Mouse (Mus musculus) lung, postnatal 36 days (tissue): ENCODE data around the gene Enpp3.

ENCODE experiments used
- DNase-seq: peaks from one replicate; pipeline ENCODE4 v3.0.0; 2022; ENCODE audit warnings: mixed read lengths

Gene Enpp3

DNA sequence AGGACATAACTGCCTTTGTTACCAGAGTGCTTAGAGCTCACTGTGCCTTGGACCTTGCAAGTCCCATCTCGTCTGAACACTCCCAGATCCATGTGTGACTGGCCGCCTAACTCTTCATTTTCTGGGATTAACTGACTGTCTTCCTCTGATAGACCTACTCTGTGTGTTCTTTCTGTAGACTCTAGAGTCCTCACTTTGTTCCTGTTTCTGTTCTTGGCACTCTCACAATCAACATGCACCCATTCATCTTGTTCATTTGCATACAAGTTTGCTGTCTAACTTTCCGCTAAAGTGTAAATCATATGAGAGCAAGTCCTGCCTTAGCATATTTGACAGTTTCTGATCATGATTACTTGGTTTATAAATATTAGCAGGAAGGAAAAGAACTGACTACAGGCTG is 79.4 kb downstream of the Enpp3 start:
- no peak for DNase-seq

DNA sequence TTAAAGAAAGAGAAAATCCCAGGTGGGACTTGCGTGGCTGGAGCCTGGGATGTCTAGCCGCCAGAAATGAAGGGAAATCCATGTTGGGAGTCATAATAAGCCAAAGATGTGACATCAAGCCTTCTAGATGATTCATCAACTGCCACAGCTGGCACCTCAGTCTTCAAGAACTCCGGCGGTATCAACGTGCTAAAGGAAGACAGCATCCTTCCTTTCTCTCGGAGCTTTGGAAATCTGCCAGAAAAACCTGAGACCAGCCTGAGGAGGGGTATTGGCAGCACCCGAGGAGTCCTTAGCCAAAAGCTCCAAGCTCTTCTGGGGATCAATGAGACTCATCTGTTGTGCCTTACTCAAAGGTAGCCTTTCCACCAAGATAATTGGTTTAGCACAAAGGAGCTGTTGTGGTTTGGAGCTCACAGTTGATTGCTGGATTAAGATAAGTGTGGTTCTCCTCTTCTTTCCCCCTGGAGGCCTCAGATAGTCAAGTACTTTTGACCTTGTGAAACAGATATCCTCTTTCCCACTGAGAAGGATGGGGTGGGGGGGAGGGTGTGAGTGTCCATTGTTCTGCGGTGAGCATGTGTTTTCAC is 84.2 kb downstream of the Enpp3 start:
- DNase-seq = no peak

DNA sequence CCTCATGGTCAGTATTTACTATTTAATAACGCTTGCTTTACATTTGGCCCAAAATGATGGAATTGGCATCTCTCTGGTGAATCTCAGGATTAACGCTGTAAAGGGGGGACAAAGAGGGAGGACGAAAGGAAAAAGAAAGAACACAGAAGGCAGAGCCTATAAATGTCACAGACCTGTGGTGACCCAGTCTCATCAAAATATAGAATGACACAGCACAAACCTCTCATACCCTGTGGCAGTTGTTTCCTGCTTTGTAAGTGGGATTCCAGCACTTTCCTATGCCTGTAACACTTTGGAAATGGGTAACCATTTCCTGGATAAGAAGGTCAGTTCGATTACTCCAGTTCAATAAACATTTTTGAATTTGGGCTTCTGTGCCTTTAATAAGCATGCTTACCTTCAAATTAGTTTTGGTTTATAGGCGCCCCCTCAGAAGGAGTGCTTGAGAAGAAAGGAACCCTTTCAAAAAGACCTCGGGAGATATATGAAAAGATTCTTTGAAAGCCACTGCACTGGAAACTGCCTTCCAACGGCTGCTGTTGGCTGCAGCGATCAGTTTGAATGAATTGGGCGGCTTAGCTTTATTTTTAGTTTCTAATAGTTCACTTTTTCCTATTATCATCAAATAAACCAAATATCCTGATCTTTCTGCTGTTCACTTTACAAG is 87.6 kb downstream of the Enpp3 start:
- DNase-seq = no peak

DNA sequence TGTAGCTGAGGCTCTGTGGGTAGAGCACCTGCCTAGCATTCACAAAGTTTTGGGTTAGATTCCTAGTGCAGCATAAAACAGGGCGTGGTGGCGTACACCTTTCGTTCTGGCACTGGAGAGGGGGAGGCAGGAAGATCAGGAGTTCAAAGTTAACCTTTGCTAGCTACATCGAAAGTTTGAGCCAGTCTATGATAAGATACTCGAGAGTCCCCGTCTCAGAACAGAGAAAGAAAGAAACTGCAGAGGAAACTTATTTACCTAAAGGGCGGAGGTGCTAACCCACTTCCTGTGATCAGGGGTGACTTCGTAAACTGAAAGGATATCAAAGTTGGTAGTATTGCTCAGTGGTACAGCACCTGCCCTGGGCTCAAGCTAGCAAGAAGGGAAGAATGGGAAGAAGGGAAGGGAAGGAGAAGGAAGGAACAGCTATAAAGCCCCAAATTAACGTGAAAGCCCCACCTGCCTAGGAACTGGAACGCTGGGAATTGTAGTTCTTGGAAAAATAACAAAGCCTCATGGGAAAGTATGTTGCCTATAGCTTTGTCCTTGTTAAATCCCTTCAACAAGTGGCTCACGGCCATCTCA is 88.3 kb downstream of the Enpp3 start:
- DNase-seq = peak; percentile 18

DNA sequence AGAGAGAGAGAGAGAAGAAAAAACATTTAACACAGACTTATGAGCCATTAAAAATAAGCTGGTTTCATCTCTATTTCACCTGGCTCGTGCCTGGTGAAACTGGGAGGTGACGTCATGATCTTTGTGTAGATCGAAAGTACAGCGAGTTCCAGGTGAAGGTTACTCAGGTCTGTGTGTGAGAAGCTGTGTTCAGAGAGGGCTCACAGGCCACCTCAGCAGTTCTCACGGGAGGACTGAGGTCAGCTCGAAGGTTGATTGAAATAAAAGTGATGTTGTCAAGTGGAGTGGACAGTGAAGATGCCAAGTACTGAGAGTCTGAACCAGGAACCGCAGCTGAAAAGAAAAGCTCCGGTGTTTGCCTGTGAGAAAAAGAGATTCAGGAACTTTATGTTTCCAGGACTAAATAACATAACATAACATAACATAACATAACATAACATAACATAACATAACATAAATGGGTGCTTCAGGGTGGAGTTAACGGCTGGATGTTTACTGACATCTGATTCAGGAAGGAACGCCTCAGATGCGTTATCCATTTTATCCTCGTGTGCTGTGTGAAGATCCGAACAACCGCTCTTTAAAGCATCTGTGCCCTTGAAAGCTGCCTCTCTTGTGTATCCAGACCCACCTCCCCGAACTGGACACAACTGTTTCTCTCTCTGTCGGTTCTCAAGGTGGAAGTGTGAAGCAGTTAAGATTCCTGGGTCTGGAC is 88.9 kb downstream of the Enpp3 start:
- peak; percentile 30 for DNase-seq

DNA sequence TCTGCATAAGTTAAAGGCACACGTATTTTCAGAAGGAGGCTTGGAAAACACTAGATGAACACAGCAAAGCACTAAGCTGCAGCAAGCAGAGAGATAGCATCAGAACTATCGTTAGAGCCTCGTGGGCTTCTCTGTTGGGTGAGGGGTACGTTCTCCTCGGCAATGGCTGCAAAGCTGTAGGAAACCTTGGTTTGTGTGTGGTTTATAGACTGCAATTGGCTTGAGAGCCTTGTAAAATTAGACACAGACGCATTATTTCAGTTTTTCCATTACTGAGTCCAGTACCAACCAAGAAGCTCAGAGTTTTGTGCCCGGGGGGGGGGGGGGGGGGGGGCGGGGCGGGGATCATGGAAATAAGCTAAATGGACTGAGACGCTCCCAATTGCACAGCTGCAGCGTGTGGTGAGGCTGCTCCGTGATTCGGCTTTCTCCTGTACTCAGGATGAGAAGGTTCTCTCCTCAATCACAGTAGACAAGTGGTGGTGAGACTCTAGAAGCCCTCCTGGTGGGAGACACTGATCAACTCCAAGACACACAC is 99.6 kb downstream of the Enpp3 start:
- DNase-seq = no peak

DNA sequence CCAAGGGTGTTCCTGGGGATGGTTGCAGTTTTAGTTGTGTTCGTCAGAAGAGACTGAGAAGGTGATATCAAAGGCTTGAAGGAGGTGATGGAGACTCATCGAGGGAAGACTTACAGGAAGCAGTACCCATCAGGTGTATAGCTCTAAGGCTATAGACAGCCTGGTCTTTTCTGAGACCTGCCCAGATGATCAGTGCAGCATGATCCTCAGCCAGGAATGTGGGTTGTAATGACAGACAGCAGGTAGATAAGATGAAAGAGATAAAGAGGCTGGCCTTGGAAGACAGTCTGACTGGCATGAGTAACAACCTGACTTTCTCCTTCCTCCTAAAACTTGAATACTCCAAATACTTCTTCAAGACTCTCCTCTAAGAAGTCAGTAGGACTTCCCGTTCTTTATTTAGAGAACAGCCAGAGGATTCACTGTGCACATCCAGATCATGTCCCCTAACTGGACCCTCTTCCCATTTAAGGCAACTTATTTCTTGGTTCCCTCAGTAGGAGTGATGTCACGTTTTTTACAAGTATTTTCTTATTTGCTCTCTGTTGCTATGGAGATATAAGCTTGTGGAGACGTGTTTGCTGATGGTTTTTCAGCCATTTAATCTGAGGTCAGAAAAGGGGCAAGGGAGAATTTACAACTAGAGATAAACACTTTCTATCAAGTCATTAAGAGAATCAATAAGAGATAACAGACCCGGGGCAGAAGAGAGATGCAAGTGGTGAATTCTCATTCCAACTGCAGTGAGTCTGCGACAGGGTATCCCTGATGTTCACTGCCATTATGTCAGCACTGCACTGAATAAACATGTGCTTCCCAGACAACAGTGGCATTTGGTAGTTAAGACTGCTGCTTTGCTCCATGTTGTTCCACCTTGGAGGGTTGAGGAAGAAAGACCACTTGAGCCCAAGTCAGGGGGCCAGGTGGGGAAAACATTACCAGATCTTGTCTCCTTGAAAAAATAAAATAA is 101.1 kb downstream of the Enpp3 start:
- DNase-seq = no peak

DNA sequence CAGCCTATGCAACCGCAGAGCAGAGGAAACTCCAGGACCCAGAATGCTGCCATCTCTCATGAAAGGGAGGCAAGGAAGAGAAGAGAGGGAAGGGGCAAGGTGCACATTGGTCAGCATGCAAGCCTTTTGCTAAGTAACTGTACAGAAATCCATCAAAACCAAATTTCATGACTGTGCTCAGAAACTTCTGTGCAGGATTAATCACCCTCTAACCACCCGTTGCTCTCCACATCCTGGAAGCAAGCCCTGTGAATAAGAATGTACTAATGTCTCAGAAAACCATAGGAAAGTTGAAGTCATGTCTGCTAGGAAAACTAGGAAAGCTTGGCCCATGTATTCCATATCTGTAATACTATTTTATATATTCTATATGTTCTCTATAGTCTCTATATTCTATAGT is 103.5 kb downstream of the Enpp3 start:
- no peak for DNase-seq

DNA sequence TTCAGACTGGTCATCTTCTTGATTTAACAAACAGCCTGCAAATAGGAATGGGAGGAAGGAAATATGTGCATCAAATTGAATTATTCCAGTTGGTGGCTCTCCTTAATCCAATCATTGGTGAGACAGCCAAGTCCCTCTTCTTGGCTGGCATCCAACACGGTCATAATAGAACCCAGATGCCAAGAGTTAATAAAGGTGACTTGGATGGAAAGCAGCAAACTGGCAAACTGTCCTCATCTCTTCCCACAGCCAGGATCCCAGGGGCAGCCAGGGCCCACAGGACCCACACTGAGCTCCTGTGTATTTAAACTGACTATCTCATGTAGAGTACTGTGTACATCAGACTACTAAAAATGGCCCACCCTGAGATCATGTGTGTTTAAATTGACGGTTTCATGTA is 104.2 kb downstream of the Enpp3 start:
- DNase-seq = no peak

DNA sequence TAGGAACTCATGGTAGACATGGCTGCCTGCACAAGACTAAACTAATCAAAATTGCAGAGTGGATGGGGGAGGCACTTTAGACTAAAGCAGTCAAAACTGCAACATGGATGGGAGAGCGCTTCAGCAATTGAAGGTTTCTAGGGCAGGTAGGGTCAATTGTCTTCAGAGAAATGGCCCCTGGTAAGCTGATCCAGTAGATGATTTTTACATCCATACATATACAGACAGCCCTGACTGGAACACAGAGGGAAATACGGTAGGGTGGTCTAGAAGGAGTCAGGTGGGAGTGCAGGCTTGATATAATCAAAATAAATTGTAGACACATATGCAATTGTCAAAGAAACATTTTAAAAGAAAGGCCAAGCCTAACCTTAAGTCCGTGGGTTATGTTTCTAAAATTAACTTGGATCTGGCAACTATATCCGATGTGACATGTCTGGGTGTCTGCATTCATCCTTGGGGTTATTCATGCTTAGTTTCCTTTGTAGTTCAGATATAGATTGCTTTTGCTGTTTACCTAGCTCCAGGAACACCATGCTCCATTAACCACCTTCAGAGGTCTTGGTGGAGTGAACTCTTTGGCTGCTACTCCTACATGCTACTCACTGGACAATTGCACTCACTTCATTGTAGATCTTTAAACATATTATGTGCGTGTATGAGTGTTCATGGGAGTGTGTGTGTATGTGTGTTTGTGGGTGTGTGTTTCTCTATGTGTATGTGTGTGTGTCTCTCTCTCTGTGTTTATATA is 107.4 kb downstream of the Enpp3 start:
- DNase-seq = no peak

DNA sequence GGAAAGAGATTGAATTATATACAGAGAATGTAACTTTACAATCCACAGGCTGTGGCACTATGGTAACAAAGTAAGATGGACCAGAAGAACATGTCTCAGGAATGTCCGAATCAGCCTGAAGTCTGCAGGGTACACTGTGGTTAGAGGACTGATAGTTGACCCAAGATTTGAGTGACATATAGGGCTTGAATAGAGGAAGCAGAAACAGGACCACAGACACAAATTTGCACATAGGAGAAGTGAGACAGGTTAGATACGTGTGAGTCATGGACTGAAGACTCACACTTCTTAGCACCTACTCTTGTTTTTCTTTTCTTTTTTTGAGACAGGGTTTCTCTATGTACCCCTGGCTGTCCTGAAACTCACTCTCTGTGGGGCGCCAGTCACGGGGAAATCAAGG is 115.1 kb downstream of the Enpp3 start:
- no peak for DNase-seq

DNA sequence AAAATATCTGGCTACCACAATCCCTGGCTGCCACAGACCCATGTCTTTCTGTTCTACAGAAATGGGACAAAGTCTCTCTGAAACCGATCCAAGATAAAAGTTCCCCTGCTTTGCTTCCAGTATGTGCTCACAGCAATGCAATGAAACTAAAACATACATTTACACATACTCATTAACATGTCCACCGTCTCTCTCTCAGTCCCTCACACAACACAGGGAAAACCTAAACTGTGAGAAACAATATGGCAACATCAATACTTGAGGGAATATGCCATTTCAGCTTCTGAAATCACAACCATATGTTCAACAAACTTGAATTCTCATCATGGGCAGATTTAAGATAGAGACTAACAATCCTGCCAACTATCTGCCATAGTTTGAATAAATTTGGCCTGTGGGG is 117.4 kb downstream of the Enpp3 start:
- DNase-seq = no peak
